Mouse (Mus musculus) T-helper 17 cell (primary cell): ENCODE data around the gene Zfp663.

ENCODE experiments used
- in situ Hi-C, 2 experiments: fragments of 300-600 bp; cut with MboI, MseI; formaldehyde crosslinking; loops; 1 replicate in 1 of 2; 2 replicates in 1 of 2; pipeline ENCODE4 v1.15.1; 2025; ENCODE audit warnings: high pct_unique_total_duplicates in 2 of 2

The Zfp663 gene

DNA sequence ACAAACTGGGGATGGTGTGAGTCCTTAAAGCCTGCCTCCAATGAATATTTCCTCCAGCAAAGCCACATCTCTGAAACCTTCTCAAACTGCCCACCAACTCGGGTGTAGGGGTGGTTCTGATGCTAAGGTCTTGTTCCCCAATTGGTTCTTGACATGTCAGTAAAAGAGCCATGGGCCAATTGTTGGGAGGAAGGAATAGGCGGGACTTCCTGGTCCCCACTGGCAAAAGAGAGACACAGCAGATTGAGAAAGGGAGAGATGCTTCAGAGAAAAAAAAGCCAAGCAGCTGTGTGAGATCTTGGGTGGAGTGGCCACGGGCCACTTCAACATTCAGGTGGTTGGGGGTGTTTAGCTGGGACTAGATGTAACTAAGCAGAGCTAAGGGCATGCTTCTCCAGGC is 2.5 kb upstream of the Zfp663 start:
- in situ Hi-C loops: no loop called here

GRCm38 (mm10) chr2:165370348-165370747 is 1.8 kb upstream of the Zfp663 start:
- in situ Hi-C loops: no loop called here

DNA sequence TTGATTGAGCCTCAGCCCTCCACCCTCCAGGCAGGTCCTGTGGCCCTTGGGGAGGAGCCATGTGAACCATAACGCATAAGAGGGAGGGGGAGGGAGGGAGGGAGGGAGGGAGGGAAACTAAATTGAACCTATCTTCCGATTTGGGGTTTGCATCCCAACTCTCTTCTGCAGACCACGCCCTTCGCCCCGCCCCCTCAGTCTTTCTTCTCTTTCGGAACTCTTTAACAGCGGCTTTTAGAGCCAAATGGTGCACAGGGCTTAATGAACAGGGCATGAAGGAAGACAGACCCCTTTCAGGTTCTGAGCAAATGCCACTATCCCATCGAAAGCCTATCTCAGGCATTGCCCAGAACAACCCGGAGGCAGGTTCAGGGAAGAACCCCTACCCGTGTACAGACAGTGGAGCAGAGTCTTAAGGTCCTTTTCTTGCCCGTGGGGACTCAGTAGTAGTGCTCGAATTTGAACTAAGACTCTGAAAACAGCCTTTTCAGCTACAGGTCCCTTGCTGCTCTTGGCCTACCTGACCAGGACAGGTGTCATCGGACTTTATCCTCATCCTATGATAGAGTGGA is 575 bp downstream of the Zfp663 start:
- in situ Hi-C loops: loop anchor here in 1 of 2 experiments (10.0 kb wide), 1 partner anchor 117 kb away; no protein-coding TSS in a partner anchor

DNA sequence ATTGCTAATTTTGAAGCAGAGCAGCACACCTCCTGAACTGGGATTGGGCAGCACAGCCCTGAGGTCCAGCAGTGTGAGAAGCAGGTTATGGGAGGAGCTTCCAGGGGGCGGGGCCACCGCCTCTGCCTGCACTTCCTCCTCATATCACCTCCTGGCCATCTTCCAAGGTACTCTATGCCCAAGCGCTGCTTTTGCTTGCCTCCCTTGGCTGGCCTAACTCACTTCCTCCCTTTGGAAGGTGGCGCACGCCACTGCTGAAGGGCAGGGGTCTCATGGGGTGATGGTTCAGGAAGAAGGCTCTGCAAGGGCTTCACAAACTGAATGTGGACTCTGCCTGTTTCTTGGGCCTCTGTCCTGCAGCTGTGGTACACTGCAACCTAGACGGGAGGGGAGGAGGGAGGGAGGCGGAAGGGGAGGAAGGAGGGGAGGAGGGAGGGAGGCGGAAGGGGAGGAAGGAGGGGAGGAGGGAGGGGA is 1.4 kb downstream of the Zfp663 start:
- in situ Hi-C loops: loop anchor here in 1 of 2 experiments (10.0 kb wide), 1 partner anchor 118 kb away; no protein-coding TSS in a partner anchor

DNA sequence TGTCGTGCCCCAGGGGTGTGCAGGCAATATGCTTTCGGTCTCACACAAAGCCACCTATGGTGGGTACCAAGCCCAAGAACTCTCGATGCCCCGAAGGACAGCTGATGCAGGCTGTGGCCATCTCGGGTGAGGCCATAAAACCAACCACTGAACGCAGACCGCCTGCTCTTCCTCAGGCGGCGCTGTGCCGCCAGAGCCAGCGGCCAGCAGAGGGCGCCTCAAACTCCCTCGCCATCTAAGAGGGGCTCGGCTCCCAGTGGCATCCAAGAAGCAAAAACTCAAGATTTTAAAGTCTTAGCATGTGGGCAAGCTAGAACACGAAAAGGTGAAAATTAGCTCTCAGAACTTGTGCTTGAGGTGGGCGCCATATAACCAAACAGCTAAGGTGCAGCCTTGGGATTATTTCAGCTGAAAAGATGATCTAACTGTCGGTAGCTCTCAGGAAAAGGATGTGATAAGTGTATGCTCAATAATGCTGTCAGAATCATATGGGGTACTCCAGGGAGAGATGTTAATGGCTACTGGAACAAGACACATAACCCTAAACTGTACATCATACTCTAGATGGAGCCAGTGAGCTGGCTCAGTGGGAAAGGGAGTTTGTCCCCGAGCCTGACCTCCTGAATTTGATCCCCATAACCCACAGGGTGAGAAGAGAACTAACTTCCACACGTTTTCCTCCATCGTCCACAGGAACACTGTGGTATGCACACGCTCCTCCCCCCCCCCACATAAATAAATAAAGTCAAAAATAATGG is 4.0 kb downstream of the Zfp663 start:
- in situ Hi-C loops: loop anchor here (5.0 to 10.0 kb wide), 5 partner anchors 118 to 412 kb away; no protein-coding TSS in a partner anchor

- in situ Hi-C loops: loop anchor here (5.0 to 10.0 kb wide), 5 partner anchors 119 to 411 kb away; no protein-coding TSS in a partner anchor
Observed at GRCm38 (mm10) chr2:165363282-165363681, 5.2 kb downstream of the Zfp663 start.

DNA sequence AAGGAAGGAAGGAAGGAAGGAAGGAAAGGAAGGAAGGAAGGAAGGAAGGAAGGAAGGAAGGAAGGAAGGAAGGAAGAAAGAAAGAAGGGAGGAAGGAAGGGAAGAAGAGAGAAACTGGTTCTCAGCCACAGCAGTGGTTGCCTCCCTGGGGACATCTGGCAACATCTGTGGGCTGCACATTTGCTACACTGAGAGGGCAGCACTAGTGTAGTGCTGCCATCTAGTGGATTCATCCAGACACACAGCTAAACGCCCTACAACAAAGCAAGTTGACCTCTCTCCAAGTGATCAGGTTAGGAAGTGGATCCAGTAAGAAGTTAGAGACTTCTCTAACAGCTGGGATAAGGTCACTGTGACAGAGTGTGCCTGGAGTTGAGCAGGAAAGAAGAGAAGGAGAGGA is 7.7 kb downstream of the Zfp663 start:
- in situ Hi-C loops: loop anchor here (5.0 to 10.0 kb wide), 5 partner anchors 121 to 409 kb away; no protein-coding TSS in a partner anchor

DNA sequence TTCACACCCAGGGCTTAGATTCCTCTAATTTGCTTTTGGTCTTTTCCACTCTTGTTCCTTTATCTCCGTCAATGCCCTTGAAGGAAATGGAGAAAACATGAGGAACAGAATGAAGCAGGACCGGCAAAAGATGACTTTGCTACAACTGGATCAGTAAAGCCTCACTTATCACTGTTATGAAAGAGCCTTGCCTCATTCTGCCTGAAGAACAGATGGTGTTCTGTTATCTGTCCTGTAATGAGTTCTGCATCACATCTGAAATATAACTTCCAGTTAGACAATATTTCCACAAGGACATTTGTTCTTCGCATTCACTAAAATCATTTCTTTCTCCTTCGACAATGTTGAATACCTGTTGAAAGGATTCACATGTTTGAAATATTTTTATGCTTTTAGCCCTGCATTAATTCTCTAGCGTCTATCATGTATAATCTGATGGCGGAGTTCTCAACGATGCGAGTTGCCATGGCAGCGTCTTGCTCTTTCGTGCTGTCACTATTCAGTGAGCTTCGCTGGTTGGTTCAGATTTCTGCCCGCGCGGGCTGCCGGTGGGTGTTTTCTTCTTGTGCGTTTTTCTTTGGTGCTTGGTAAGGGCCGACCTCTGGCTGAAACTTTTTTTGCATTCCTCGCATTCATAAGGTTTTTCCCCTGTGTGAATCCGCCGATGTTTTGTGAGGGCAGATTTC is 16.6 kb downstream of the Zfp663 start:
- in situ Hi-C loops: no loop called here

GRCm38 (mm10) chr2:165349466-165349865 is 19.1 kb downstream of the Zfp663 start:
- in situ Hi-C loops: no loop called here

DNA sequence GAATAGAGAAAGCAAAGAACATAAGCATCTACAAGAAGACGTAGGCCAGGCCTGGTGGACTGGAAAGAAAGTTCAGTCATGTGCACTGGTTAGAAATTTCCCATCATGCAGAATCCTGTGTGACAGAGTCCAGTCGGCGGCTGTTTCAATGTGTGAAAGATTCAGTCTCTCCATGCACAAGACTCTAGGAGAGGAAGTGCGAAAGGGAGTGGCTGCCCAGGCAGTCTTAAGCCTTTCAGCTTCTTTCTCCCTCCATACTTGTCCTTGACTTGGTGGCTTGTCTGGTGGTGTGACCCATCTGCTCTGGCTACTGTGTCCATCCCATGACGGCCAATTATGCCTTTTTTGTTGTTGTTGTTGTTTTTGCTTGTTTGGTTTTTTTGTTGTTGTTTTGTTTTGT is 22.3 kb downstream of the Zfp663 start:
- in situ Hi-C loops: no loop called here

- in situ Hi-C loops: no loop called here
Observed at GRCm38 (mm10) chr2:165337191-165337590, 31.3 kb downstream of the Zfp663 start.

- in situ Hi-C loops: no loop called here
Observed at GRCm38 (mm10) chr2:165332610-165333210, 35.8 kb downstream of the Zfp663 start.

GRCm38 (mm10) chr2:165329703-165330102 is 38.8 kb downstream of the Zfp663 start:
- in situ Hi-C loops: no loop called here

- in situ Hi-C loops: no loop called here
Observed at GRCm38 (mm10) chr2:165328746-165329145, 39.8 kb downstream of the Zfp663 start.

DNA sequence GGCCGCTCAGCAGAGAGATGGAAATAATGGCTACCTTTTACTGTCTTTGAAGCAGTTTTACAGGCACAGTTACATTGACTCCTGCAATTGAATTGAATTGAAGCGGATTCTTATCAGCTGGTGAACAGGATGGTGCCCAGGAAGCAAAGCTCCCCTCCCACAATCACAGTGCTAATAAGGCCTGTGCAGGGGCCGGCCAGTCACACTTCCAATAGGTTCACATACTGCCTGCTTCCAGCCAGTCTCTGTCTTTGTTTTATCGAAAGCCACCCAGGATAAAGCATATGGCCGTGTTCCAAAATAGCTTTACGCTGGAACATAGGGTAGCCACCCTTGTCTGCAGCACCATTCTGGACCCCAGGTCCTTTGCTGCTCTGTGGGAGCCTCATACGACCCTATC is 41.1 kb downstream of the Zfp663 start:
- in situ Hi-C loops: no loop called here

DNA sequence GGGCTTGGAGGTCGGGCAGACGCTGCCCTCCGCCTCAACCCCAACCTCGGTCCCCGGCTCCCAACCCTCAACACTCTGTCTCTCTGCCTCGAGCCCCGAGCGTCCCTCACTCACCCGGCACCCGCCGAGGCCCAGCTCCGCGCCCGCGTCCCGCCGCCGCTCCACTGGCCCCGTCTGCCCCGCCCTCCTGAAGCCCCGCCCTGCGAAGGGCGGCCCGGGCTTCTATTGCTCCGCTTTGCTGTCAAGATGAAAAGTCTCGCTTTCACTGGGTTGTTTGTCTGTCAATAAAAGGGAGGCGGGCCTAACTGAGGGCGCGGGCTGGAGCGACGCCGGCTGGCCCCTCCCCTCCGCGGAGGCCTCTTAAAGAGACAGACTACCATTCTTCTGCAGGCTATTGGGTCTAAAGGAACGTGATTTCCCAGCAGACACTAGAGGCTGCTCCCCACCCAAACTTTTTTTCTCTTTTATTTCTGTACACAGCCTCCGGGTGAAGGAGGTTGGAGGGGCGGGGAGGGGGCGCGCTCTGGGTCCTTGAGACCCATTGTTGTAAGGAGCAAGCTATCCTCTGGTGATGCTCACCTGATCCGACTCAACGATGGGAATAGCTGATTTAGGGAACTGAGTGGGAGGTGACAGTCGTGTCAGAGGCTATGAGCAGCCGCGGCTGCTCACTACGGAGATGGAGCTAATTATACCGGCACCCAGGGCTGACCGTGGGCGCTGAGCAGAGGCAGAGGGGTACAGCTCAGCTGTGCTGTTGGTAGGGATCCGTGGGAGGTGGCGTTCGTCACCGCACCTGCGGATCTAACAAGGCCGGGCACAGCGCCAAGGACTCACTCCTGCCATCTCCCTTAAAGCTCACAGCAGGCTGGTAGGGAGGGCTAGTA is 42.0 kb downstream of the Zfp663 start, which contains the start of gene Elmo2:
TSS of gene Elmo2 (minus strand) at position 176 of the 887 bp plus-strand sequence.
- in situ Hi-C loops: no loop called here

DNA sequence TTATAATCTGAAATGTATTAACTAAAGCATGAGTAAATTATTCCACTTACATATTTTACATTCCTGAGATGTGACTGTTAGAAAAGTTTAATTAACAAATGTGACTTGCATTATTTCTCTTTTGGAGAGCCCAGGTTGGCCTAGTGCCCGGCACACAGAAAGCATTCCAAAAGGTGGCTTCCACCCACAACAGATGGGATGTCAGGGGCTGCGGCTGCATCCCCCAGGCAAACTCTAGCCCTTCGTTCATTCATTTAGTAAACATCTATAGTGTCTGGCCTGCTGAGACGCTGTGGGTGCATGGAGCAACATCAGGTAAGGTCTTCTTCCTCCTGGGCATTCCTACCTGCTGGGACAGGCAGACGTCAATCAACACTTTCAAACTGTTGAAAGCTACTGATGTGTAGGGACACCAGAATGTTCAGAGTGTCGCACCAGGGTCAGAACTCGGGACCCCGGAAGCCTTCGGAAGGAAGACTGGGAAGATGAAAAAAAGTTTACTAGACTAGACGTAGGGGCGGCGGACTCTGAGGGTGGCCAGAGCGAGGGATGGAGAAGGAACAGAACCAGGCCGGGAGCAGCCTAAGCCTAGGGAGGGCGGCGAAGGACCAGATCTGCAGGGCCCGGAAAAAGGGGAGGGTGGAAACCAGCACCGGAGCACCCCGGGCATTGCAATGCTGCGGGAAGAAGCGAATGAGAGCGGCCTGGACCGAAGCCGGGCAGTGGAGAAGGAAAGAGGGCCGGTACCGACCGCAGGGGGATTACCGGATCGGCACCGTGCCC is 42.8 kb downstream of the Zfp663 start:
- in situ Hi-C loops: no loop called here

GRCm38 (mm10) chr2:165323928-165324327 is 44.6 kb downstream of the Zfp663 start:
- in situ Hi-C loops: no loop called here

- in situ Hi-C loops: no loop called here
Observed at GRCm38 (mm10) chr2:165323484-165323883, 45.0 kb downstream of the Zfp663 start.
